Mouse (Mus musculus) Muller cell, postnatal 12 days (primary cell): ENCODE results near the gene Gcfc2.
A peak's percentile ranks its signal among the peaks of the same experiment; 100 is the strongest.

Experiments
- DNase-seq: peaks from one replicate; pipeline ENCODE4 v3.0.0-alpha.2; 2015; ENCODE audit errors: inconsistent ontology term

Gene Gcfc2

GRCm38 (mm10) chr6:81923523-81924142, at the start of gene Gcfc2:
TSS of gene Gcfc2 (plus strand) at chr6:81923669.
- peak; percentile 92 for DNase-seq

DNA sequence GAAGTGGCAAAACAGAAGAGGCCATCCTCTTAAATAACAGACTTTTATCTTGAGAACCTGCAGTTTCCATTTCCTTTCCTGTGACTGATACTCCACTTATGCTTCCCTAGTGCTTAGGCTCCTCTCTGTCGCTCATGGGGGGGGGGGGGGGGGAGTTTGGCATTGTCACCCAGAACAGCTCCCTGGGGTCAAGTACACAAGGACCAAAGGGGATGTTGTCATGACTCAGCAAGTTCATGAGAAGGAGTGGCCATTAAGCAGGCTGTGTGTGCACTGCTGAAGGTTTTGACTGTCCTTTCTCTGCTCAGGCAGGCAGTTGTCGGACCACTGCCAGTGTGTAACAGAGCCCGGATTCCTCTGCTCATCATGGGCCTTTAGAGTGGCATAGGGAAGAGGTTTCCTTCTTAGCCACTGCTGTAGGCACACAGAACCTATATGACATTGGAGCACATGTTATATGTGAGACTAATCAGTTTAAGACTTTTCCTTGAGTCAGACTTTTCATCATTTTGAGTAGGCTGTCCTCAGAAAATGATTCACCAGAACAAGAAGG, 27.7 kb upstream of the Gcfc2 start:
- no peak for DNase-seq

GRCm38 (mm10) chr6:81910302-81910855, 13.1 kb upstream of the Gcfc2 start:
- DNase-seq, result no peak

- no peak for DNase-seq
Observed at GRCm38 (mm10) chr6:81911244-81911643, 12.2 kb upstream of the Gcfc2 start.

DNA sequence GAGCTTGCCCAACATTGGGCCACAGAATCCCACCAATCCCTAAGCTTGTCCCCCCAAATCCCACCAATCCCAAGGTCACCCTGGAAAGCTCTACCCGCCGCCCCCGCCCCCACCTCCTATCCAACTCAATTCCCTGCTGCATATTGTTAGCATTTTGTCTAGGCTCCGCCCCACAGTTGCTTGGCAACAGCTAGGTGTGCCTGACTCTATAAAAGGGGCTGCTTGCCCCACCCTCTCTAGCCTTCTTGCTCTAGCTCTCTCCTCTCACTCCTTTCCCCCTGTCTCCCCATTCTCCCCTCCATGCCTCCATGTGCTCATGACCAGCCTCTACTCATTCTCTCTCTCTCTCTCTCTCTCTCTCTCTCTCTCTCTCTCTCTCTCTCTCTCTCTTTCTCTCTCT, 11.8 kb upstream of the Gcfc2 start:
- DNase-seq, result no peak

DNA sequence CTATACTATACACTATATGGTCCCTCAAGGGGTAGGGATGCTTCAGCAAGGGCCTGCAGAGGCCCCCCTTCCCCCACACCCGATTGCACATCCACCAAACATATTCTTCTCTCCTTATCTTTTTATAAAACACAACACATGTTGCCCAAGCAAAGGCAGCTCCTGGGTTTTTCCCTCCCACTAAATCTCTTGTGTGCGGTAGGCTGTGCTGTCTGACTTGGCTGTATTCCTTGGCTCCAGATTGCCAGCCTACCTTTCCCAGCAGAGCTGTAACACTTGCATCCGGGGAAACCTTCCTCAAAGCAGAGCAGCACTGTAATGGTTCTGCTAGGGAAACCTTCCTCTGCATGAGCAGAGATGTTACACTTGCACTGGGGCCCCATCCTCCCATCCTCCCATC, 11.3 kb upstream of the Gcfc2 start:
- DNase-seq, result no peak

DNA sequence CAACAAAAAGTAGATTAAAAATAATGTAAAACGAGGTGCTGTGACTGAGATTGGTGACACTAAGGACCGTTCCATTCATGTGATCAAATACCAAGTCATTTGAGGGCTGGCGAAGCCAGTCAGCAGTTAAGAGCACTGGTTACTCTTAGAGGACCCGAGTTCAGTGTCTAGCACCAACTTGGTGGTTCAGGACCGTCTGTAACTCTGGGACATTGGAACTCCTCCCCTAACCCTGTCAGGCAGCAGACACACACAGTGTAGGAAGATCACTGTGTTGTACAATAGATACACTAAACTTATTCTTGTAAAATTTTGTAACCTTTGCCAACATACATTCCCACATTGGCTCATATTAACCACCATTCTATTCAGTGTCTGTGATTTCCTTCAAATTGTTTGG, 835 bp downstream of the Gcfc2 start:
- DNase-seq, result no peak

GRCm38 (mm10) chr6:81929402-81929801, 5.9 kb downstream of the Gcfc2 start:
- DNase-seq, result no peak

DNA sequence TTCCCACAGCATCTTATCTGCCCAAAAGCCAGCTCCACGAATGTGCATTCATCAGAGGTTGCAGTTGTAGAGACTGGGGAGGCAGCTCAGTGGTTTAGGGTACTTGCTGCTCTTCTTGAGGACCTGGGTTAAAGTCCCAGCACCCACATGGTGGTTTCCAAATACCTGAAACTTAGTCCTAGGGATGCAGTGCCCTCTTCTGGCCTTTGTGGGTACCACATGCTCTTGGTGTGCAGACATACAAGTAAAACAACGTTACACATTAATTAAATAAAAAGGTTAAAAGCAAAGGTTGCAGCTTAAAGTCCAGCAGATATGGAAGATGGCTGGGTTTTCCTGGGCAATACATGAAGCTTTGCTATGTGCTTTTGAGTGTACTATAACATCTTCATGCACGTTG, 9.8 kb downstream of the Gcfc2 start:
- DNase-seq, result no peak

DNA sequence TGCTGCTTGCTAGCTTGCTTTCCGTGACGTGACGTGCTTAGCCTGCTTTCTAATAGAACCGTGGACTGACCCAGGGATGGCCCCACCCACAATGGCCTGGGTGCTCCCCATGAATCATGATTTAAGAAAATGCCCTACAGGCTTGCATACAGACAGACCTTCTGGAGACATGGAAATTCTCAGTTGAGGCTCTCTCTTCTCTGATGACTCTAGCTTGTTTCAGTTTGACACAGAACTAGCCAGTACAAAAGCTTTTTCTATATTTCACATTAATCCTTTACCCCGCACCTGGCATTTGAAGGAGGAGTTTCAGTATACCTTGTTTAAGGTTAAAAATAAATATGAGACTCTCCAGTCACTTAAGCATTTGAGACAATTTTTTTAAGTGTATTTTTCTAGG, 18.2 kb downstream of the Gcfc2 start:
- no peak for DNase-seq

DNA sequence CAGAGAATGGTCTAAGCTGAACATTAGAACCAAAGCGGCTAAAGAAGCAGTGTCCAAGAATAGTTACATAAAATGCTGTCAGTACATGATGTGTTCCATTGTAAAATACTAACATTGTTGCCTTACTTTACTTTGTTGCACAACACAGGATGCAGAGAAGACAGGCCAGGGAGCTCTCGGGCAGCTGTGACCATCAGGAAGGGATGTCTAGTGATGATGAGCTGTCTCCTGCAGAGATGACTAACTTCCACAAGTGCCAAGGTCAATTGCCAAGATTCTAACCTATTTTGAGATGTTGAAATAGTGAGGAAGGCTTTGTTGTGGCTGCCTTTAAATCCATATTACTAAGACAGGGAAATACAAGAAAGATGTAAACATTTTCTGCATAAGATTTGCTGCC, 19.8 kb downstream of the Gcfc2 start:
- DNase-seq, result peak; percentile 29

- no peak for DNase-seq
Observed at GRCm38 (mm10) chr6:81944432-81944831, 21.0 kb downstream of the Gcfc2 start.

DNA sequence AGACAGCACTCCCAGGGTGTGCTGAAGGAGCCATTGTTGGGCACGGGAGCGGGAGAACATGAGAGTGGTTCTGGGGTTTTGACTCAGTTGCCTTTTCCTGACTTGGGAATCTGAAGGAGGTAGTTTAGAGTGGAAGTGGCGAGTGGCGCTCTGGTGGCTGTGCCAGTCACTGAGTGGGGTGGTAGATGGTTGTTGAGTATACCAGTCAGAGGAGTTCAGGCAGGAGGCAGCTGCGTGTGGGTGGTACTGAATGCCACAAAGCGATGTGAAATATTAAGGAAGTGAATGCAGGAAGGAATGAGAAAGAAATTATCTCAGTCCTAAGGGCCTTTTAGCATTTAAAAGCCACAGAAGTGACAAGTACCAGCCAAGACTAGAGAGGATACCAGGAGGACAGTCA, 23.4 kb downstream of the Gcfc2 start:
- no peak for DNase-seq

- no peak for DNase-seq
Observed at GRCm38 (mm10) chr6:81955133-81955532, 31.7 kb downstream of the Gcfc2 start.

- DNase-seq, result no peak
Observed at GRCm38 (mm10) chr6:81956399-81956798, 32.9 kb downstream of the Gcfc2 start.

DNA sequence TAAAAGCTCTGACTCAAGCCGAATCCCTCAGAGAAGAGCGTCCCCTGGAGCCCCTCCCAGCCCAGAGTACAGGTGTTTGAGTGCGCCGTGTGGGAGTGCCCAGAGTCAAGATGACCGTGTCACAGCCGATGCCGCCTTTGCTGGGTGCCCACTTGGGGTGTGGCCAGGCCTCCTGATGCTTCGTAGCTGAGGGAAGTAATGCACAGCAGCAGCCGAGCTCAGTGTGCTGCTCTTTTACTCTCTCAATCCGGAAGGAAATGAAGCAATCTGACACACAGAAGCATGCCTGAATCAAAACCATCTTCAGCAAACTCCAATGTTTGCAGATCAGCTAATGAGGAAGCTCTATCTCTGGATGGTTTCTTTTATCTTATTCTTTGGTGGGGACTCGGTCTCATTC, 34.5 kb downstream of the Gcfc2 start:
- DNase-seq, result no peak

DNA sequence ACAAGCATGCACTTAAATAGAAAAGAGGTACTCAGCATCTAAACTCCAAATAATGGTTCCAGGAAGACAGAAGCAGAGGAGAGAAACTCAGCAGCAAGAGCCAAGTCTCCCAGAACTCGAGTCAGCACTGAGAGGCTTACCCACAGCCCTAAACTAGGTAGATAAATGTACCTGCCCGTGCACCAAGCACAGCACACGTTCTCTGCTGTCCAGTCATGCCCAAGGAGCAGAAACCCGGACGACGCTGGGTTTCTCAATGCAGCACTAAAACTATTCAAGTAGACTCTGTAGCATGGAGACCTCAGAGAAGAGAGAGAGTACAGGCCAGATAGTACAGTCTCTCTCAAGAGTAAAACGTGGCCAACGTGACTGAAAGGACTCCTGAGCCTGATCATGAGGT, 36.4 kb downstream of the Gcfc2 start:
- DNase-seq, result no peak

GRCm38 (mm10) chr6:81960284-81960683, 36.8 kb downstream of the Gcfc2 start:
- DNase-seq, result no peak

DNA sequence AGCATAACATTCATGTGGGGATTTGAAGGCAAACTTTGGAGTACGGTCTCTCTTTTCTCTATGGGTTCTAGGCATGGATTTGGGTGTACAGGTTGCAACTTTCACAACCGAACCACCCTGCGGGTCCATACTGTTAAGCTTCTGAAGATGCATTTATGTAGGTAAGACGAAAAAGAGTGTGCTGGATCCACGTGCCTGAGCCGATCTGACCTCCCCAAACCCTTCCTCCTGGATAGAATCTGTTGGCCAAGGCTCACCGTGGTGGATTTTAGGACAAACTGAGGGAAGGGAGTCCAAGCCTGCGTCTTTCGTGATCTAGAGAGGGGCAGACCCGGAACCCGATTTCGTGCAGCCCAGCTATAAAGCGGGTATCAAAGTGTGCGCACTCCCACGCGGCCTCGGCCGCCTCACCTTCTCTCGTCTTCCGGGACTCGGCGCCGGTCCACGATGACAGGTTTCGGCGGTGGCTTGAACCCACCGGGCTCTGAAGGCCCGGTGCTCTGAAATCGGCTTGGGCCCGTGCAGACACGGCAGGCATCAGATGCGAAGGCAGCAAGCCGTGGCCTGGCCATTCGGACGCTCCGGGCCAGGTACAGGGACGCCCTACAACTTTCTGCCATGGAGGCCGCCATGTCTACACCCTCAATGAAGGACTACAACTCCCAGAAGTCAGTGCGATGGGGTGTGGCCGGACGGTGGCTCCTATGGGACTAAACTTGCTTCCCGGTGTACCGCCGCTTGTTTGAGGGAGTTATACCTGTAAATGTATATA, 42.0 kb downstream of the Gcfc2 start, which contains the start of gene Mrpl19:
TSS of gene Mrpl19 (minus strand) at position 663 of the 772 bp plus-strand sequence.
- DNase-seq, result peak; percentile 92

- no peak for DNase-seq
Observed at GRCm38 (mm10) chr6:81966068-81966544, 42.6 kb downstream of the Gcfc2 start.

GRCm38 (mm10) chr6:81971196-81971595, 47.7 kb downstream of the Gcfc2 start:
- DNase-seq, result no peak

GRCm38 (mm10) chr6:81972595-81972994, 49.1 kb downstream of the Gcfc2 start:
- DNase-seq, result no peak
